Mouse (Mus musculus): Measurements from ENCODE around the gene Pitpnc1.

The Pitpnc1 gene

GRCm38 (mm10) chr11:107331425-107331824 is 139.1 kb downstream of the Pitpnc1 start:
- DNase-seq (ENCODE audit: low read depth, low spot score): no peak

- no peak for DNase-seq (ENCODE audit: low read depth, low spot score)
Measured at GRCm38 (mm10) chr11:107327326-107327725, 143.2 kb downstream of the Pitpnc1 start.

GRCm38 (mm10) chr11:107325739-107326725 is 144.5 kb downstream of the Pitpnc1 start:
- DNase-seq (ENCODE audit: low read depth, low spot score): no peak

GRCm38 (mm10) chr11:107325226-107325625 is 145.3 kb downstream of the Pitpnc1 start:
- no peak for DNase-seq (ENCODE audit: low read depth, low spot score)

GRCm38 (mm10) chr11:107323173-107323572 is 147.3 kb downstream of the Pitpnc1 start:
- DNase-seq (ENCODE audit: low read depth, low spot score): no peak

GRCm38 (mm10) chr11:107322226-107322625 is 148.3 kb downstream of the Pitpnc1 start:
- DNase-seq (ENCODE audit: low read depth, low spot score): no peak

- no peak for DNase-seq (ENCODE audit: low read depth, low spot score)
Measured at GRCm38 (mm10) chr11:107321819-107322218, 148.7 kb downstream of the Pitpnc1 start.

- no peak for DNase-seq (ENCODE audit: low read depth, low spot score)
Measured at GRCm38 (mm10) chr11:107319861-107320260, 150.6 kb downstream of the Pitpnc1 start.

- no peak for DNase-seq (ENCODE audit: low read depth, low spot score)
Measured at GRCm38 (mm10) chr11:107317653-107318281, 152.7 kb downstream of the Pitpnc1 start.

GRCm38 (mm10) chr11:107315475-107315874 is 155.0 kb downstream of the Pitpnc1 start:
- no peak for DNase-seq (ENCODE audit: low read depth, low spot score)

GRCm38 (mm10) chr11:107310338-107311121 is 160.0 kb downstream of the Pitpnc1 start:
- DNase-seq (ENCODE audit: low read depth, low spot score): no peak

GRCm38 (mm10) chr11:107306170-107306569 is 164.3 kb downstream of the Pitpnc1 start:
- DNase-seq (ENCODE audit: low read depth, low spot score): no peak

- no peak for DNase-seq (ENCODE audit: low read depth, low spot score)
Measured at GRCm38 (mm10) chr11:107302141-107302540, 168.4 kb downstream of the Pitpnc1 start.

- no peak for DNase-seq (ENCODE audit: low read depth, low spot score)
Measured at GRCm38 (mm10) chr11:107300235-107300634, 170.3 kb downstream of the Pitpnc1 start.

GRCm38 (mm10) chr11:107299511-107300120 is 170.9 kb downstream of the Pitpnc1 start:
- DNase-seq (ENCODE audit: low read depth, low spot score): no peak

- DNase-seq (ENCODE audit: low read depth, low spot score): no peak
Measured at GRCm38 (mm10) chr11:107296176-107296575, 174.3 kb downstream of the Pitpnc1 start.

GRCm38 (mm10) chr11:107292036-107292435 is 178.5 kb downstream of the Pitpnc1 start:
- DNase-seq (ENCODE audit: low read depth, low spot score): no peak

GRCm38 (mm10) chr11:107288186-107288563 is 182.3 kb downstream of the Pitpnc1 start:
- DNase-seq (ENCODE audit: low read depth, low spot score): no peak

GRCm38 (mm10) chr11:107287215-107288185 is 183.0 kb downstream of the Pitpnc1 start:
- DNase-seq (ENCODE audit: low read depth, low spot score): no peak

- DNase-seq (ENCODE audit: low read depth, low spot score): no peak
Measured at GRCm38 (mm10) chr11:107285731-107286130, 184.8 kb downstream of the Pitpnc1 start.

Measured in retina, adult 2 months (tissue).